Mouse (Mus musculus) heart, postnatal 25 days (tissue): ENCODE measurements around the gene Anxa6. TPM values are rescaled to one million over a fixed set of nuclear protein-coding genes. Genes with fewer than 3 reads are reported as not detected.
A peak's percentile ranks its signal among the peaks of the same experiment; 100 is the strongest.

Experiments used
- DNase-seq: peaks from one replicate; pipeline ENCODE4 v3.0.0; 2022; ENCODE audit warnings: low spot score
- intact Hi-C: fragments of 180-260 bp; cut with DNase I; formaldehyde crosslinking; loops from one replicate; pipeline ENCODE4 v1.15.1; 2025
- total RNA-seq, 2 experiments: library from RNA; stranded (reverse); gene quantifications; 2 replicates each; pipeline ENCODE4 v1.2.3; 2021

The Anxa6 gene
- total RNA-seq, 2 experiments from 2014 or later, result 240 to 246 TPM

DNA sequence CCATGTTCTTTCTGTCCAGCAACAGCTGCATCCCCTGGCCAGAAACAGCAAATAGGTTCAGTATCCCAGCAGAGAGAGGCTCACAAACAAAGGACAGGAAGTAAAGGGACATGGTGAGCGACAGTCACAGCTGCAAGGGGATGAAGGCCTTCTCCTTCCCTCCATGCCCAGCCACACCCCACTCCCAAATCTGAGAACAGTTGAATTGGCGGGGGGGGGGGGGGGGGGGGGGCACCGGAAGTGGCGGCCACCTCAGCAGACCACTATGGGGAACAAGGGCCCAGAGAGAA, 1.3 kb downstream of the Anxa6 start:
- no peak for DNase-seq
- intact Hi-C loops, result no loop called here

DNA sequence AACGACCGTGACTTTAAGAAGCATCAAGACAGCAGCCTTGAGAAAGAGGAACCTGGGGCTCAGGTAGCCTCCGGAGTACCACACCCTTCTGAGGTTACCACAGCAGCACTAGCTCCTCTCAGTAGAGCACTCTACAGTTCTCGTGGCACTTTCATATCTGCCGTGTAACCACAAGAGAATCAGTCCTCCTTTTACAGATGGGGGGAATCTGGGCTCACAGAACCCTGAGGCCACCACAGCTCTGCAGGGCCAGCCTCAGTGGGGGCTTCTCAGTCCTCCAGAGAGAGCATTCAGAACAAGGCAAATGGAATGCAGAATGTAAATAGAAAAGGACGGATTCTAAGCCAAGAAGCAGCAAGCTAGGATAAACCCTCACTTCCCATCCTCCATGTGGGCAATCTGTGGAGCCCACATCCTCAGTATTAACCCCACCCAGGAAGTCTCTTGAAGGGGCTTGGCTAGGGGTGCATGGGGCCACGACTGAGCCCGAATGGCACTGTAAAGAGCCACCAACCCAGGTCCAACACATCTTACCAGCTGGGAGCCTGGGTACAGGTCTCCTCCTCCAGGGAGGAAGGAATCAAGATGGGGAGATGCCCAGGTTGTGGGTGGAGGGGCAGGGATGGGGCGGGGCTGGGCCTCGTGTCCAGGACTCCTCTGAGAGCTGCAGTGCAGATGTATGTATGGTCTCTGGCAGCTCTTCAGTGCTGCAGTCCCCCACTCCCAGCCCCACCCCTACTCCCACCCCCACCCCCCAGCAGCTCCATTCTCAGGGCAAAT, 1.8 kb downstream of the Anxa6 start:
- intact Hi-C loops, result no loop called here

DNA sequence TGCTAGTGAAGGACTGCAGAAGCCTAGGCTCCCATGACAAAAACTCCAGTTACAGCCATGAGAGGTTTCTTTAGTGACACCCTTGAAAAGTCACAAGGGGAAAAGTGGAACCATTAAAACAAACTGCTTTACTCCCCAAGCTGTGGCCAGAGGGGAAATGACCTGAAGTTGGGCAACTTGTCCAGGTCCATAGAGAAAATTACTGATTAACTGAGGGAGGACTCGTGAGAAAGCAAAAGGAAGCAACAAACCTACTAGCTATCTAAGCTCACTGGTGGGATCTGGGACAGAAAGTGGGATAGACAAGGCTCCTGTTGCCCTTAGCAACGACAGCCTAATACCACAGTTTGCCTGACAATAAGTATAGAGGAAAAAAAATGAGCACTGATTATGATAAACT, 4.7 kb downstream of the Anxa6 start:
- intact Hi-C loops, result no loop called here
- no peak for DNase-seq

More for the DNA sequence above, 1.8 kb downstream of the Anxa6 start:
- no peak for DNase-seq

DNA sequence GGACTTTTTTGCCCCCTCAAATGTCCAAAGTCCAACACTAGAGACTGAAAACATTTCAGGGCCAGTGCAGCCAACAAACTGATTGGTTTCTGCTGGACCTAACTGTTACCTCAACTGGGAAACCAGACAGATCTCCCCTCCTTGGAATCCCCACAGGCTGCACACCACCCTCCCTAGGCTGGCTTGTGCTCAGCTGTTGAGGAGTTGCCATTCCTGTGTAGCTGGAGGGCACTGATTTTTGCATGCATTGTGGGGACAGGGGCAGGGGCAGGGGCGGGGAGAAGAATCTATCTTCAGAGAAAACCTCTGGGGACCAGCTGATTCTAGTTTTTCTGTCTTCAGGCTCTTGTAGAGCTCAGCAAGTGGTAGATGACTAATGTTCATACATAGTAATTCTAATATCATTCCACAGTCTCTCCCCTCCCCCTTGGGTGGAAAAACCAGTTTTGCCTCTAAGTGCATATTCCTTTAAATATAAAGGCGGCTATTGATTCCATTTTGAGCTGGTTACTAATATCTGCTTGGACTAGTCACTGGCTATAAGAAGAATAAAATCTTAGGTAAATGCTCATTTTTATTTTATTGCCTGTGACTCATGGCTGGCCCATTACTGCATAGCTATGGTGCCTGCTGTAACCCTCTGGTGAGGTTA, 5.9 kb downstream of the Anxa6 start:
- intact Hi-C loops, result no loop called here
- no peak for DNase-seq

DNA sequence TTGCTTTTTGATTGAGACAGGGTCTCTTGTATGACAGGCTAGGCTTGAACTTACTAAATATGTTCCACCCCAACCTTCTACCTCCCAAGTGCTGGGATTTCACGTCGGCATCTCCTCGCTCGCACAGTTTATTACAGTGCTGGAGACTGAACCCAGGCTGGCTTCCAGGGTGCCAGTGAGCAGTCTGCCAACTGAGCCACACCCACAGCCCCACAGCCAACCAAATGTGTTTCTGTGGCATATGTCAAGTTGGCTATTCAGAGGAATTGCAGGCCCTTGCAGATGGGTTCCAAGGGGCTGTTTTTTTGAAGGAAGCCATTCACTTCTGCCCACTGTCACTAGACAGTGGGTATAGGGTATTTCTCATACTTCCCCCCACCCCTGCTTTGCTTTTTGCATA, 7.3 kb downstream of the Anxa6 start:
- no peak for DNase-seq
- intact Hi-C loops, result no loop called here

DNA sequence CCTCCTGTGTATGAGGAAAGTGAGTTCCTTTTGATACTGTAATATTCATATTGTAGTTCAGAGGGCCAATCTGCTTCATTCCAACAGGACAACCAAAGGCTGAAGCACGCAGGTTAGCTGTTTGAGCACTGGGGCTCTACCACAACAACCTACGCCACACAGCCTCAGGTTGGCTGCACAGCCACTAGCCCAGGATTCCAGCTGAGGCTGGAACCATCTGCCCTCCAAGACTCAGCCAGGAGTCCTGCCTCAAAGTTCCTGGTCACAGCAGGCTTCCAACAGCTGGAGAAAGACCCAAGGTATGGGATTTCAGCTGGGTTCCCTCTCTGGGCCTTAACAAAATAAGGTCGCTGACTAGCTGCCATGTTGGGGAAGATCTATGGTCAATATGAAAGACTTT, 9.7 kb downstream of the Anxa6 start:
- intact Hi-C loops, result no loop called here

DNA sequence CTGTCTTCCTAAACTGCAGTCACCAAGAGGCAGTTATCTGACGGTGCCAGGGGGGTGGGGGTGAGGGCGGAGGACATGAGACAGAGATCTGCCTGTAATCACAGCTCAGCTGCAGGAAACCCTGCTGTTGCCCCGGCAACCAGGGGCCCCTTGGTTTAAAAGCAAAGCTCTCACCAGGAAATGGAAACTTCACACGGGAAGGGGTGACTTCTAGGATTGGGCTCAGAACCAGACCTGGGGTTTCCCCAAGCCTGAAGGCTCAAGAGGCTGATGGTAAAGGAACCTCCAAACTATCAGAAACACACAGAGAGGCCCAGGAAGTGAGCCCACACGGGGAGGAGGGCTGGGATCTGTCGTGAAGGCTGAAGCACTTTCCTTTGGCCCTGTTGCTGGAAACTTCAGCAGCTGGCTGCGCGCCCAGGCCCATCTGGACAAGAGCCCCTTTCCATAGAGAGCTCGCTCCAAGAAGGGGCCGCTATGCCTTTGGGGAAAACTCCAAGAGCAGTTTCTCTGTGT, 10.1 kb downstream of the Anxa6 start:
- DNase-seq, result peak; percentile 87
- intact Hi-C loops, result no loop called here

More for the DNA sequence above, 9.7 kb downstream of the Anxa6 start:
- no peak for DNase-seq

DNA sequence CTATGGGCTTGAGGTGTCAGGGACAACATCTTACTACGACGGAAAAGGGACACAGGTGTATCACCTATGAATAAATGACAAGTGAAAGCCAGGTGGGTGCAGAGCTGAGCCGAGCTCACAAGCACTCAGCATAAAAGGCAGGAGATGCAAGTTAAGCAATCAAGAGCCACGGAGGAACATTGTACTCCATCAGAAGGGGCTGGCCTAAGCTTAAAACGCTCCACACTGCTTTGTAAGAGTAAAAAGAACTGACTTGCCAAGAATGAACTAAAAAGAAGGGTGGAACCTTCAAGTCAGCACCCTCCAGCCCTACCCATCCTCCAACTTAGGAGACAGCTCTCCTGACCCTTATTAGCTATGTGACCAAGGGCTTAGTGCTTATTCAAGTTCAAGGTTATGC, 10.7 kb downstream of the Anxa6 start:
- no peak for DNase-seq
- intact Hi-C loops, result no loop called here

DNA sequence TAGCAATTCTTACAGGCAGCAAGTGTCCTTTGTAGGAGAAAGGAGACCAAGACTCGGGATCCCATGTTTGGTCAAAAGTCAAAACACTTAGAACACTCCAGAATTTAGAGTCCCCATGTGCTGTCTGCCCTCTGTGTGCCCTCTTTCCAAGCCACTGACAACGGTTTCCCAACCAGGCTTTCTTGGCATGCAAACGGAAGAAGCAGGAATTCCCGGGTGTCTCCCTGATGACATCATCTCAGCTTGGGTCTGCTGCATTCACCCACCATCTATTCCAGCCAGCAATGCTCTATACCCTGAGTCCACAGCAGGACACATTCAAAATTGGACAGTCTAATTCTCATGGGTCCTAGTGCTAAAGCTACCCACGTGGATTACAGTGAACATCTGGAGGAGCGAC, 11.4 kb downstream of the Anxa6 start:
- no peak for DNase-seq
- intact Hi-C loops, result no loop called here

DNA sequence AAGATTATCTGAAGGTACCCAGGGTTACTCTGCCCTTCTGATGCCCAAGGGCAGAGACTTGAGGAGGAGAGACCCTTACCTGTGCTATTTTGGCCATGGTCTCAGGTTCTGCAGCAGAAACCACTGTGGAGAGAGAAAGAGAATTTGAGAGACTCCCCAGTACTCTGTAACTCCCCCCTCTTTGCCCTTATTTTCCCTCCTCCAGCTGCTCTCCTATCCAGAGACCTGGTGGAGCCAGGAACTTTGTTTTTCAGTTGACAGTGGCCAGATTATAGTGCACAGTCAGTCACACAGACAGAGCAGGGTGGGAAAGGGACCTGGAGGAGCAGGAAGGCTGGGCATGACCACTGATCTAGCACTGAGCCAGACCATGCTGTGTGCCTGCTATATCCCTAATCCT, 11.8 kb downstream of the Anxa6 start:
- intact Hi-C loops, result no loop called here
- DNase-seq, result no peak

DNA sequence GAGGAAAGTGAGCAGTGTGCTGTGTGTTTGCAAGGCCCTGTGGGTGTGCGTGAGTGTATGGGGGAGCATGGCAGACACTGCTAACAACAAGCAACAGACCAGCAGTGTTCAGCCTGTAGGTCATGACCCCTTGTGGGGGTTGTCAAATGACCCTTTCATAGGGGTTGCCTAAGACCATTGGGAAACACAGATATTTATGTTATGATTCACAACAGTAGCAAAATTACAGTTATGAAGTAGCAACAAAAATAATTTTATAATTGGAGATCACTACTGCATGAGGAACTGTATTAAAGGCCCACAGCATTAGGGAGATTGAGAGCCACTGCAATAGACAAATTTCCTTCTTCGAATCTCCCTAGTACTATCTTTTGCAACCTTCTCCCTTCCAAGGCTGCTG, 13.5 kb downstream of the Anxa6 start:
- DNase-seq, result no peak
- intact Hi-C loops, result no loop called here

DNA sequence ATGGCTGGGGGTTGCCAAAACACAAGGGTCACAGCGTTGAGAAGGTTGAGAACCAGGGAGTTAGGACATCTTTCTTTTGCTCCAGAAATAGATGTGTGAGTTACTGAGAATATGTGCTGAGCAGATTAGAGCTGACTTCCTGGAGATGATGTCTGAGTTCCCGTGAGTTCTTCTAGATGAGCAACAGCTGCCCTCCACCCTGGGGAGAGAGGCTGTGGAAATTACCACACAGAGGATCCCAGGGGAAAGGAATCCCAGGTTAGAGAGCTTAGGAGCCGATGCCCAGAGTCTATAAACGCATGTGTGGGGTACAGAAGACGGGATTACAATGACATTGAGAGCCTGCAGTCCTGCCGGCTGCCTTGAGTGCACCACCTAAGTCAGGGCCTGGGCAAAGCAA, 15.2 kb downstream of the Anxa6 start:
- intact Hi-C loops, result no loop called here
- DNase-seq, result no peak

DNA sequence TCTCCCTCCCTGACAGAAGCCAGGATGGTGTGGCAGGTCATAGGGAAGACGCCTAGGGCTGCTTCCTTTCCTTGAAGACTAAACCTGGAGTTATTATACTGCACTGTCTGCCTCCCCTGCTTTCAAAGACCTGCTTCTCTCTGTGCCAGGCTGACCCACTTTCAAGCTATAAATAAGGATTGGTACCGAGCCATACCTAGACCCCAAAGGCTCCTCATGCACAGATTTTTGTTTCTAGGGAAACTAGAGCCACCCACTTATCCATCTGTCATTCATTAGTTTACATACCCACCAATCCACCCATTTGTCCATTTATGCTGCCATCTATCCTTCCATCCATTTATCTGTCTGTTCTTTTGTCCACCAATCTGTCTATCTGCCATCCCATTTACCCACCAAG, 16.0 kb downstream of the Anxa6 start:
- intact Hi-C loops, result no loop called here
- DNase-seq, result no peak

DNA sequence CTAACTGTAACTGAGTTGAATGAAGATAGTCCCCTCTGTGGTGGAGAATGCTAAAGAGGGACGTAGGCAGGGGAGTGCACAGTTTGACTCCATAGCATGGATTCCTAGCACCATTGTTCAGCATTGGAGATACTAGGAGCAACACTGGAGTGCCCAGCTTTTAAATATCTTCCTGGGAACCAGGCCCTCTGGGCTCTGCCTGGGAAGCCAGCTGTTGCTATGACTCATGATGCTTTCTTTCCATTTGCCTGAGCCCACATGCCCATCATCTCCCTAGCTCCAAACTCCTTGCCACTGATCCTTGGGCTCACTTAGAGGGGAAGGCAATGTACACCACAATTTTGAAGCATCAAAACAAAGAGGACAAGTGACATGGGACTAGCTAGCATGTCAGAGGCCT, 16.5 kb downstream of the Anxa6 start:
- DNase-seq, result no peak
- intact Hi-C loops, result no loop called here

DNA sequence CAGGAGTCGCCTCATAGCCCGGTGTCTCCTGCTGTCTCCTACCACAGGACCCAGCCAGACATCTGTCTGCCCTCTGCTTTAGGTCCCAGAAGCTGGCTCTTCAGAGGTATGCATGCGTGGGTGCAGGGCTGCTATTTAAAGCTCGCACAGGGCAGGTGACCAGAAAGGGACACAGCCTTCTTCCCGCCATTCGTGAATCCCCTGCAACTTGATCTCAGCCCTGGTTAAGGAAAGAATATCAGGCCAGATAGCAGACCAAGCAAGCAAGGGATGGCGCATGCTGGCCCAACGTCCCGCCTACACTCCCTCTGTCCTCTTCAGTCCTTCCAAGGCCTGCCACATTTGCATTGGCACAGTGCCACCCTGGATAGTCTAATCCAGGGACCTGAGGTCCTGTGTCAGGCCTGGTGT, 17.4 kb downstream of the Anxa6 start:
- DNase-seq, result no peak
- intact Hi-C loops, result no loop called here

DNA sequence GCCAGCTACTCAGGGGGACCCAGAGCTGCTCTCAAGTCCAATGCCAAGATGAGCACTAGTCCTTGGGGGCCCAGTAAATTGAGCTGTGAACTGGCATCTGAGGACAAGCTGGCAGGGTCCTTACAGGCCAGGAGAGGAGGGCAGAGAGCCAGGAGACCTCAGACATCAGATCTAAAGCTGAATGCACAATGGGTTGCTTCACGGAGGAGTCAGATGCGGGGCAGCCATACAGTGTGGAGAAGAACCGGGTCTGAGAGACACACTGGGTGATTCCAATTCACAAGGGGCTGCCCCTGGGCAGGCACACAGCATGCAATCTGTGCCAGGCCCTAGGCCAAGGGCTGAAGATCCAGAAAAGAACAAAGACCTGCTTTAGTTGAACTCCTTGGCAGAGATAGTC, 18.0 kb downstream of the Anxa6 start:
- intact Hi-C loops, result no loop called here
- DNase-seq, result no peak

DNA sequence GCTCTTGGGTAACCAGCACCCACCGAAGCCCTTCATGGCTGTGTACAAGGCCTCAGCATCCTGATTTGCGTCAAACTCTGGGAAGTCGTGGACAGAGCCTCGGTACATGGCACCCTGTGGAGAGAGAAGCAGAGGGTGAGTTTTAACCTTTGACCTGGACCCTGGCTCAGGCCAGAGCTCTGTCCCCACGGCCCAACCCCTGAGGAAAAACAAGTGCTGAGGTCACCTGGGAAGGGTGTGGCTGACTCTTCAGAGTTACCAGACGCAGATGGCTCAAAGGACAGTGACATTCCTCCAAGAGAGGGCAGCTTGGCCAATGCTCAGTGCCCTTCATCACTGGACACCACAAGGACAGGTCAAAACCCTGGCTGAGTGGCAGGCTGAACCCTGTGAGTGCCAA, 19.4 kb downstream of the Anxa6 start:
- DNase-seq, result no peak
- intact Hi-C loops, result no loop called here

DNA sequence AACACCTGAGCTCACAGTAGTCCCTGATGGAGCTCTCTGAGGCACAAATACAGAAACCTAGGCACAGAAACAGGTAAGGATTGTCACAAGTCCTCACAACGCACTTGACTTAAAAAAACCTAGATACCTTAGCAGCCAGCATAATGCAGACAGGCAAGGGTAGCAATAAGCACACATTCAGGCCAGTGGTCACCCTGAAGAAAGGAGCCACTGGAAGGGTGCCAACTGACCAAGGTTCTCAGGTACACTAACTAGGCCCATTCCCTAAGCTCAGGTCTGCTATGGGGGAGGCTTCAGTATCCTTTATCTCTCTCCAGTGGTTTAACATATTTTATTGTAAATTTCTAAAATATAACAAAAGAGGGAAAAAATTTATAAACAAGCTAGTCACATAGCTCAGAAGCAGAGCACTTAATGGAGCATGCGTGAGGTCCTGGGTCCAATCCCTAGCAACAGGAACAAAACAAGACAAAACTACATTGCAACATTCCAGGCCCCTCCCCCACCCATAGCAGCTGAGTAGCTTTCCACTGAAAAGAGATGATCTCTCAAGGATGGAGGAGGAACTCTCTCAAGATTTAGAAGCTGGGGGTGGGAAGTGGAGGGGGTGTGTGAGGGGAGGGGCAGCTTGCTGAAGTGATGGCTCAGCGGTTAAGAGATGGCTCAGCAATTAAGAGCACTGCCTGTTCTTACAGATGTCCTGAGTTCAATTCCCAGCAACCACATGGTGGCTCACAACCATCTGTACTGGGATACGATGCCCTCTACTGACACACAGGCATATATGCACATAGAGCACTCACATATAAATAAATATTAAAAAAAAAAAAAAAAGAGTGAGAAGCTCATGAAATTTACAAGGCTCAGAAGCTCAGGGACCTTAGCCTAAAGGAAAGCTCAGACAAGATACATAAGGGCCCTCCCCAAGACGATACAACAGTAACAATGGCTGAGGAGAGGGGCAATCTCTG, 20.4 kb downstream of the Anxa6 start:
- peak; percentile 35 for DNase-seq
- intact Hi-C loops, result no loop called here

DNA sequence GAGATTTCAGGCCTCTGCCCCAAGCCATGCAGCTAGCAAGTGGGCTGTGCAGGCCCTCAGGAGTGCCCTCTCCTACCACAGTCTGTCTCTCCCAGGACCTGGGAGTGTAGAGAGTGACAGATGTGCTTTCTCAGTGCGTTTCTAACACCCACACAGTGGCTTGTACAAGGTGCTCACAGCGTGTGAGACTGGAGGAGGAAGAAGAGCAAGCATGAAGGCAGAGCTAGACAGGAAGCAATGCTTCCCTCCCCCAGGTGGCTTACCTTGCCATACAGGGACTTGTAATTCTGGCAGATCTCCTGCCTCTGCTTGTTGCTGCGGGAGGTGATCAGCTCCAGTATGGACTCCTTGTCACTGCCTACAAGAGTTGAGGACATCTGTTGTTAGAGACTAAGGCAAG, 21.8 kb downstream of the Anxa6 start:
- intact Hi-C loops, result no loop called here

DNA sequence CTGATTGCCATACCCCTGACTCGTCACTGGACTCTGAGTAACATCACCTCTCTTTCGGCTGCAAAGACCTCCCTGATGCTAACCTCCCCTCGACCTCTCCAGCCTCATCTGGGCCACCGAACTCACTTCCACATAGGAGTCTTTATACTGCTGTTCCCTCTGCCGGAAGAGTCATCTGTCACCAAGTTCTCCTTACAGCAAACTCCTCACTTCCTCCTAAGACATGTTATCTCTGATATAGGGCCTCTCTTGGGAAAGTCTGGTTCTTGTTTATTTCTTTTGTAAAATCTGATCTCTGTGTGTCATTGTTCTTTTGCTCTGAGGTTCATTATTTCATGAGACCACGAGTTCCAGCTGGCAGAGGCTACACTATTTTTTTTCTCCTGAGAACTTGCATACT, 25.0 kb downstream of the Anxa6 start:
- intact Hi-C loops, result no loop called here
- no peak for DNase-seq

More for the DNA sequence above, 21.8 kb downstream of the Anxa6 start:
- no peak for DNase-seq

DNA sequence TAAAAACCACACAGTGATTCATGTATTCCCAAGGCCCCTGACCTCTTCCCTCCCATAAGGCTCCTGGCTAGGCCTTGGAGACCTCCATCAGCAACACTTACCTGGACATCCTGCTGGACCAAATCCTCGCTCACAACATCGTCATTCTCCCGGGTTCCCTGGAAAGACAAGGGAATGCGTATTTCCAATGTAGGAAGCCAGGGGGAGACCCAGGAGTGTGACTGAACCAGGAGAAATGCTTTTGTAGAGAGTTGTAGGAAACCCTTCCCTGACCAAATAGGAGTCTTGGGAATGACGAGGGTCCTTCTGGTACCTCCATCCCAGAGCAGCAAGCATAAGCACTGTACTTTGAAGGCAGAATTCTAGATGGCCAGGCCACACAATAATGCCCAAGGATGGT, 27.6 kb downstream of the Anxa6 start:
- intact Hi-C loops, result no loop called here
- no peak for DNase-seq
